In genomic region chr17:17293932-17294534, GRCm38 (mm10) we compare ENCODE assay signal across 8 mouse cellular contexts.
DNase-seq lines count a peak whose midpoint lies in the region; ATAC-seq lines count a peak whose summit lies in the region.
"Not testable (repeated sequence)": the region's sequence is repeated elsewhere in the genome, so short reads cannot be mapped to it uniquely, and the experiment has no call there.

No protein-coding gene starts in this region.

- not testable (repeated sequence) for H3K27me3 ChIP-seq in heart, embryonic 10.5 days (ENCODE audit: insufficient read depth, poor library complexity, severe bottlenecking); kidney, embryonic 15.5 days

- WGBS in heart, embryonic 10.5 days, result 0% methylated on average over 13 of the region's 13 CpGs
- WGBS in kidney, embryonic 15.5 days, result 0% methylated on average over 13 of the region's 13 CpGs

- H3K9me3 ChIP-seq in heart, embryonic 10.5 days; kidney, embryonic 15.5 days (replicated peaks): not testable (repeated sequence)

- H3K4me3 ChIP-seq in heart, embryonic 10.5 days, result peak overlapping the region; percentile 57
- H3K4me3 ChIP-seq in kidney, embryonic 15.5 days (replicated peaks), result peak overlapping the region; percentile 57

- not testable (repeated sequence) for H3K4me1 ChIP-seq in heart, embryonic 10.5 days; kidney, embryonic 15.5 days

- not testable (repeated sequence) for H3K36me3 ChIP-seq in heart, embryonic 10.5 days; kidney, embryonic 15.5 days

- H3K27ac ChIP-seq in heart, embryonic 10.5 days, result peak overlapping the region; percentile 69; the same call in 1 of the 2 replicates
- peak overlapping the region; percentile 66; the same call in 1 of the 2 replicates for H3K27ac ChIP-seq in kidney, embryonic 15.5 days

- peak; percentile 79 to 80 for DNase-seq in B cell, adult 2 months
- peak; percentile 95 for DNase-seq in brain, adult 2 months (ENCODE audit: low read depth, low spot score)
- DNase-seq in heart, embryonic 10.5 days (ENCODE audit: low spot score), result peak; percentile 94
- DNase-seq in liver, result peak; percentile 75
- DNase-seq in spleen, postnatal 4 days (ENCODE audit: low spot score in 2 of 2), result peak; percentile 79

- 0 out of 2 replicates have a peak overlapping the region, but pooled peaks have one; percentile 44 for H3K9ac ChIP-seq in kidney, embryonic 15.5 days

- peak overlapping the region; percentile 50 for H3K4me2 ChIP-seq in kidney, embryonic 15.5 days

- ATAC-seq in erythroblast, adult 5-6 weeks (replicated peaks; ENCODE audit: low FRiP score, poor library complexity, severe bottlenecking), result peak; percentile 100
- ATAC-seq in kidney, embryonic 15.5 days (replicated peaks; ENCODE audit: low FRiP score), result peak; percentile 99
- peak; percentile 100 for ATAC-seq in monocyte, adult 5-6 weeks (replicated peaks; ENCODE audit: insufficient number of reproducible peaks, low FRiP score, low TSS enrichment, poor library complexity, severe bottlenecking)

Comparison
In these comparisons a context has a peak if more than half of its experiments do, and no peak if none do; other contexts are left out.
1. Peak in every context shown above with its lines: DNase-seq, ATAC-seq, H3K4me3 ChIP-seq and H3K27ac ChIP-seq.